Mouse (Mus musculus) kidney, postnatal 10 days (tissue): Measurements from ENCODE around the gene Cacng3.

ENCODE experiments used
- DNase-seq: peaks from one replicate; pipeline ENCODE4 v3.0.0; 2021; ENCODE audit warnings: mixed read lengths

The Cacng3 gene

GRCm38 (mm10) chr7:122723358-122723876 is 53.1 kb downstream of the Cacng3 start:
- peak; percentile 12 for DNase-seq

GRCm38 (mm10) chr7:122726376-122726775 is 56.1 kb downstream of the Cacng3 start:
- no peak for DNase-seq

GRCm38 (mm10) chr7:122728186-122728585 is 57.9 kb downstream of the Cacng3 start:
- no peak for DNase-seq

GRCm38 (mm10) chr7:122728846-122729245 is 58.6 kb downstream of the Cacng3 start:
- peak; percentile 64 for DNase-seq

- DNase-seq, result no peak
These were observed 65.0 kb downstream of the Cacng3 start for GRCm38 (mm10) chr7:122735323-122735722.

GRCm38 (mm10) chr7:122738541-122738940 is 68.2 kb downstream of the Cacng3 start:
- no peak for DNase-seq

- no peak for DNase-seq
These were observed 70.4 kb downstream of the Cacng3 start for GRCm38 (mm10) chr7:122740663-122741062.

GRCm38 (mm10) chr7:122755920-122756603 is 85.8 kb downstream of the Cacng3 start:
- DNase-seq, result no peak

- no peak for DNase-seq
These were observed 88.4 kb downstream of the Cacng3 start for GRCm38 (mm10) chr7:122758645-122759044.

GRCm38 (mm10) chr7:122764506-122764905 is 94.2 kb downstream of the Cacng3 start:
- no peak for DNase-seq

GRCm38 (mm10) chr7:122768292-122769020 is 98.2 kb downstream of the Cacng3 start:
- DNase-seq, result no peak

- no peak for DNase-seq
These were observed 109.3 kb downstream of the Cacng3 start for GRCm38 (mm10) chr7:122779601-122780000.

GRCm38 (mm10) chr7:122789929-122790328 is 119.6 kb downstream of the Cacng3 start:
- DNase-seq, result no peak

- peak; percentile 48 for DNase-seq
These were observed 123.5 kb downstream of the Cacng3 start for GRCm38 (mm10) chr7:122793655-122794346.

- no peak for DNase-seq
These were observed 124.8 kb downstream of the Cacng3 start for GRCm38 (mm10) chr7:122795140-122795539.

- DNase-seq, result no peak
These were observed 130.5 kb downstream of the Cacng3 start for GRCm38 (mm10) chr7:122800821-122801220.

GRCm38 (mm10) chr7:122803839-122804496 is 133.7 kb downstream of the Cacng3 start:
- peak; percentile 84 for DNase-seq

- no peak for DNase-seq
These were observed 136.2 kb downstream of the Cacng3 start for GRCm38 (mm10) chr7:122806531-122806930.

- no peak for DNase-seq
These were observed 143.4 kb downstream of the Cacng3 start for GRCm38 (mm10) chr7:122813724-122814123.

- no peak for DNase-seq
These were observed 147.3 kb downstream of the Cacng3 start for GRCm38 (mm10) chr7:122817565-122817964.
